Mouse (Mus musculus) hindbrain, embryonic 13.5 days (tissue): ENCODE measurements around the gene Cdh3. TPM values are rescaled to one million over a fixed set of nuclear protein-coding genes. Genes with fewer than 3 reads are reported as not detected.

Experiments used
- ATAC-seq: fragments of 200-750 bp; cut with Nextera tagmentation; 2 replicates; pipeline ENCODE4 v1.8.0; 2017; ENCODE audit warnings: moderate TSS enrichment; ENCODE audit not compliant: low FRiP score
- H3K27ac ChIP-seq: fragments of 300-500 bp; sonication (generic); 2 replicates; pipeline ENCODE4 v1.5.1; 2015; ENCODE audit warnings: inconsistent platforms, mild to moderate bottlenecking, moderate library complexity
- H3K27me3 ChIP-seq: fragments of 300-500 bp; sonication (generic); 2 replicates; pipeline ENCODE4 v1.6.1; 2015; ENCODE audit warnings: mild to moderate bottlenecking, inconsistent platforms
- H3K36me3 ChIP-seq: fragments of 300-500 bp; sonication (generic); 2 replicates; pipeline ENCODE4 v1.6.1; 2015; ENCODE audit warnings: mild to moderate bottlenecking, inconsistent platforms
- H3K4me1 ChIP-seq: fragments of 300-500 bp; sonication (generic); replicated peaks from 2 replicates; pipeline ENCODE4 v1.6.1; 2015; ENCODE audit warnings: inconsistent platforms
- H3K4me2 ChIP-seq: fragments of 300-500 bp; sonication (generic); 2 replicates; pipeline ENCODE4 v1.6.1; 2015; ENCODE audit warnings: inconsistent platforms, mild to moderate bottlenecking, moderate library complexity
- H3K4me3 ChIP-seq: fragments of 300-500 bp; sonication (generic); 2 replicates; pipeline ENCODE4 v1.5.1; 2015; ENCODE audit warnings: mild to moderate bottlenecking, inconsistent platforms
- H3K9ac ChIP-seq: fragments of 300-500 bp; sonication (generic); 2 replicates; pipeline ENCODE4 v1.6.1; 2015; ENCODE audit warnings: mild to moderate bottlenecking, inconsistent platforms
- H3K9me3 ChIP-seq: fragments of 300-500 bp; sonication (generic); 2 replicates; pipeline ENCODE4 v1.6.1; 2016; ENCODE audit warnings: inconsistent platforms
- WGBS: fragments of 180-500 bp; shearing (Covaris S2); methylation state at CpG from one replicate; pipeline ENCODE4 v1.1.7; 2015; 5-methylcytosine and 5-hydroxymethylcytosine counted together
- polyA plus RNA-seq: library from polyadenylated mRNA; unstranded; fragments of >200 nt; fragmentation: Nextera tagmentation; extraction: Ambion mirVana; gene quantifications from 2 replicates; pipeline ENCODE4 v1.2.1, GENCODE M21; 2015

Gene Cdh3
- 2.3 and 2.7 TPM in 2 replicates for polyA plus RNA-seq

- Histone ChIP-seq H3K9ac (peak within 1 kb of the TSS; percentile 46), H3K36me3 (no peaks in the 10 kb centered on the region), H3K4me3 (peak within 1 kb of the TSS; percentile 35), H3K27ac (peak within 1 kb of the TSS; percentile 15; the same call in 1 of the 2 replicates), H3K27me3 (peaks cover 92% of the 10 kb centered on the region), H3K4me1 (peaks cover 41% of the 10 kb centered on the region), H3K9me3 (no peaks in the 10 kb centered on the region), H3K4me2 (peak within 1 kb of the TSS; percentile 55)
- under 1% methylated on average over 34 of the region's 34 CpGs for WGBS
- ATAC-seq: peak; percentile 32; the same call in 1 of the 2 replicates
Measured at GRCm38 (mm10) chr8:106510365-106510975, at the start of gene Cdh3. Cdh3 (plus strand) TSS chr8:106510891.

DNA sequence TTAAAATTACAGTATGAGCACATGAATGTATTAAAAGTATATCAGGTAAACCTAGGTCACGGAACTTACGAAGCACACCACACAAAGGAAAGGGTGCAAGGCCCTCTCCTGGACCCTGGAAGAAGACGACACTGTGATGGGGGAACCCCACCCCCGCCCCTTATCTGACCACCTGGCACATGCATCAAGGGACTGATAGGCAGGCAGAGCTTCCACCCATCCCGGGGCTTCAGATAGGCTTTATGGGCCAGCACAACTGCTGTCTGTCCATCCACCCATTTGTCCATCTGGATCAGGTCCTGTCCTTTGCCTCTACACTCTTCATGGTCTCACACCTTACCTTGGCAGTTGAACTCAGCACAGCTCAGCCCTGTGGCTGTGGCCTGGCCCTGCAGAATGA is 48.6 kb upstream of the Cdh3 start:
- Histone ChIP-seq H3K9ac (no peak overlapping the region), H3K27me3 (no peaks in the 10 kb centered on the region), H3K4me1 (no peaks in the 10 kb centered on the region), H3K4me2 (no peak overlapping the region), H3K4me3 (no peak overlapping the region), H3K36me3 (no peaks in the 10 kb centered on the region), H3K9me3 (no peaks in the 10 kb centered on the region), H3K27ac (no peak overlapping the region)
- WGBS: 81% methylated on average over 5 of the region's 5 CpGs
- no peak for ATAC-seq

GRCm38 (mm10) chr8:106463795-106464194 is 46.9 kb upstream of the Cdh3 start:
- ATAC-seq: no peak
- Histone ChIP-seq H3K4me3 (no peak overlapping the region), H3K4me2 (no peak overlapping the region), H3K9me3 (no peaks in the 10 kb centered on the region), H3K27ac (no peak overlapping the region), H3K27me3 (no peaks in the 10 kb centered on the region), H3K36me3 (no peaks in the 10 kb centered on the region), H3K4me1 (no peaks in the 10 kb centered on the region), H3K9ac (no peak overlapping the region)
- 80% methylated on average over 6 of the region's 6 CpGs for WGBS

- Histone ChIP-seq H3K9ac (no peak overlapping the region), H3K27me3 (no peaks in the 10 kb centered on the region), H3K4me2 (no peak overlapping the region), H3K9me3 (no peaks in the 10 kb centered on the region), H3K36me3 (no peaks in the 10 kb centered on the region), H3K27ac (no peak overlapping the region), H3K4me1 (no peaks in the 10 kb centered on the region), H3K4me3 (no peak overlapping the region)
- no peak for ATAC-seq
- 63% methylated on average over 7 of the region's 7 CpGs for WGBS
Measured at GRCm38 (mm10) chr8:106469485-106469884, 41.2 kb upstream of the Cdh3 start.

- Histone ChIP-seq H3K9me3 (no peaks in the 10 kb centered on the region), H3K4me3 (no peak overlapping the region), H3K27ac (no peak overlapping the region), H3K9ac (no peak overlapping the region), H3K4me2 (no peak overlapping the region), H3K36me3 (no peaks in the 10 kb centered on the region), H3K4me1 (no peaks in the 10 kb centered on the region), H3K27me3 (no peaks in the 10 kb centered on the region)
- ATAC-seq: no peak
- WGBS: 90% methylated on average over 5 of the region's 5 CpGs
Measured at GRCm38 (mm10) chr8:106474001-106474400, 36.7 kb upstream of the Cdh3 start.

- H3K27me3 ChIP-seq: 0 out of 2 replicates have a peak, but pooled peaks cover 2% of the 10 kb centered on the region
- ATAC-seq: no peak
Measured at GRCm38 (mm10) chr8:106500018-106500685, 10.5 kb upstream of the Cdh3 start, which contains the start of gene 6030452D12Rik. 6030452D12Rik (plus strand) TSS chr8:106500522.

GRCm38 (mm10) chr8:106504241-106504640 is 6.5 kb upstream of the Cdh3 start:
- Histone ChIP-seq H3K4me1 (peaks cover 19% of the 10 kb centered on the region), H3K4me3 (no peak overlapping the region), H3K4me2 (no peak overlapping the region), H3K9me3 (no peaks in the 10 kb centered on the region), H3K27me3 (peaks cover 40% of the 10 kb centered on the region), H3K27ac (no peak overlapping the region), H3K9ac (no peak overlapping the region), H3K36me3 (no peaks in the 10 kb centered on the region)
- WGBS: 92% methylated on average over 7 of the region's 7 CpGs
- ATAC-seq: no peak

More at GRCm38 (mm10) chr8:106500018-106500685, 10.5 kb upstream of the Cdh3 start, which contains the start of gene 6030452D12Rik:
- 80% methylated on average over 8 of the region's 8 CpGs for WGBS
- H3K4me3 ChIP-seq: no peak within 1 kb of the TSS
- H3K4me1 ChIP-seq: no peaks in the 10 kb centered on the region
- no peak within 1 kb of the TSS for H3K4me2 ChIP-seq
- no peaks in the 10 kb centered on the region for H3K36me3 ChIP-seq
- no peaks in the 10 kb centered on the region for H3K9me3 ChIP-seq
- no peak within 1 kb of the TSS for H3K27ac ChIP-seq
- no peak within 1 kb of the TSS for H3K9ac ChIP-seq

DNA sequence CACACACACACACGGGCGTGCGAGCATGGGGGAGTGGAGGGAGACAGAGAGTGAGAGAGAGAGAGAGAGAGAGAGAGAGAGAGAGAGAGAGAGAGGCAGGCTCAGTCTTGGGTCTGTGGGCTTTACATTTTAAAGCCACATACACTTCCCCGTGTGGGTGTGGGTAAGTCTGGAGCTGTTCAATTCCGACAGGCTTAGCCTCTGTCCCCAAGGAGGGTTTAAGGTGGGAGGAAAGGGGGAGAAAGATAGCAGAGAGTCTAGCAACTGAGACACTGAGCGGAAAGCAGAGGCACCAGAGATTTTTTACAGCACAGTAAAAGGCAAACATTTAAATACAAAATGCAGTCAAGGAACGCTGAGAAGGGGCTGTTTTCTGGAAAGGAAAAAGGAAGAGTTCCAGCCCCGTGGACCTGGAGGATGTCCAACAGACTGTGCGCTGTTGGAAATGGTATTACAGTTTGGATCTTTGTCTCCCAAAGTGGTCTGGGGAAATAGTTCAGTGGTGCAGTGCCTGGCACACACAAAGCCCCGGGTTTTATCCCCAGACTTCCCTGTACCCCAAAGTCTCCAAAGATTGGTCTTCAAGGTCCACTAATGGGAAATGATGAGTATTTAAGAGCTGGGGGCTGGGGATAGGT is 5.2 kb upstream of the Cdh3 start:
- Histone ChIP-seq H3K9ac (no peak overlapping the region), H3K9me3 (no peaks in the 10 kb centered on the region), H3K36me3 (no peaks in the 10 kb centered on the region), H3K27ac (no peak overlapping the region), H3K4me1 (peaks cover 24% of the 10 kb centered on the region), H3K4me3 (no peak overlapping the region), H3K4me2 (no peak overlapping the region), H3K27me3 (peaks cover 52% of the 10 kb centered on the region)
- no peak for ATAC-seq
- WGBS: 67% methylated on average over 10 of the region's 10 CpGs

GRCm38 (mm10) chr8:106506106-106506505 is 4.6 kb upstream of the Cdh3 start:
- H3K4me2 ChIP-seq: no peak overlapping the region
- ATAC-seq: no peak
- 94% methylated on average over 1 of the region's 1 CpGs for WGBS
- H3K27me3 ChIP-seq: peaks cover 59% of the 10 kb centered on the region
- H3K4me3 ChIP-seq: no peak overlapping the region
- no peaks in the 10 kb centered on the region for H3K9me3 ChIP-seq
- peaks cover 30% of the 10 kb centered on the region for H3K4me1 ChIP-seq
- no peaks in the 10 kb centered on the region for H3K36me3 ChIP-seq
- no peak overlapping the region for H3K27ac ChIP-seq
- no peak overlapping the region for H3K9ac ChIP-seq

GRCm38 (mm10) chr8:106507761-106508331 is 2.8 kb upstream of the Cdh3 start:
- peak; percentile 73 for ATAC-seq
- peak overlapping the region; percentile 69 for H3K4me2 ChIP-seq
- peaks cover 76% of the 10 kb centered on the region for H3K27me3 ChIP-seq
- no peaks in the 10 kb centered on the region for H3K36me3 ChIP-seq
- H3K9me3 ChIP-seq: no peaks in the 10 kb centered on the region
- H3K4me1 ChIP-seq: peaks cover 41% of the 10 kb centered on the region
- peak overlapping the region; percentile 55; the same call in 1 of the 2 replicates for H3K9ac ChIP-seq
- WGBS: under 1% methylated on average over 30 of the region's 30 CpGs
- peak overlapping the region; percentile 75 for H3K27ac ChIP-seq
- peak overlapping the region; percentile 36 for H3K4me3 ChIP-seq

GRCm38 (mm10) chr8:106508456-106508855 is 2.2 kb upstream of the Cdh3 start:
- H3K4me1 ChIP-seq: peaks cover 41% of the 10 kb centered on the region
- H3K27ac ChIP-seq: peak overlapping the region; percentile 75; the same call in 1 of the 2 replicates
- peaks cover 82% of the 10 kb centered on the region for H3K27me3 ChIP-seq
- H3K36me3 ChIP-seq: no peaks in the 10 kb centered on the region
- H3K9ac ChIP-seq: no peak overlapping the region; the same call in 1 of the 2 replicates
- no peaks in the 10 kb centered on the region for H3K9me3 ChIP-seq
- H3K4me3 ChIP-seq: peak overlapping the region; percentile 36
- WGBS: 19% methylated on average over 3 of the region's 3 CpGs
- peak overlapping the region; percentile 69 for H3K4me2 ChIP-seq
- peak; percentile 25 for ATAC-seq
